Mouse (Mus musculus): ENCODE measurements around the gene Galnt16.

Gene Galnt16

GRCm38 (mm10) chr12:80531585-80531984, 13.5 kb downstream of the Galnt16 start:
- in situ Hi-C loops (cut with MboI, MseI) = no loop called here

GRCm38 (mm10) chr12:80533876-80534275, 15.8 kb downstream of the Galnt16 start:
- in situ Hi-C loops (cut with MboI, MseI) = no loop called here

GRCm38 (mm10) chr12:80537313-80537712, 19.2 kb downstream of the Galnt16 start:
- in situ Hi-C loops (cut with MboI, MseI) = loop anchor here (5.0 kb wide), 1 partner anchor 40 kb away; no protein-coding TSS in a partner anchor

DNA sequence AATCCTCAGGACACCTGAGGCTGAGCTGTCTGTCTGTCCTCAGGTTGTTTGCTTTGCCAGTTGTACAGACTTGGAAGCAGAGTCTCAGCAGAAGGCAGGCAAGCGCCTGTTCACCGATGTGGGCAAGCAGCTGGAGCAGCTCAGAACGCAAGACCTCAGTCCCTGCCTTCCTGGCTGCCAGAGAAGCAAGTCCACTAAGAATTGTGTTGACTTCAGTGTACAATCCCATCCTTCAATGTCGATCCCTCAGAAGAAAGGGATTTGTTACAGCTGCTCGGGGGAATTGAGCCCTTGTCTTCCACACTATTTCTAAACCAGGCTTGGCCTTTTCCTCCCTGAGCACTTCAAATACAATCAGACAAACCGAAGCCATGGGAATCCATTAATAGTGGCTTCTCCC, 20.2 kb downstream of the Galnt16 start:
- in situ Hi-C loops (cut with MboI, MseI) = loop anchor here (5.0 kb wide), 1 partner anchor 39 kb away; no protein-coding TSS in a partner anchor

DNA sequence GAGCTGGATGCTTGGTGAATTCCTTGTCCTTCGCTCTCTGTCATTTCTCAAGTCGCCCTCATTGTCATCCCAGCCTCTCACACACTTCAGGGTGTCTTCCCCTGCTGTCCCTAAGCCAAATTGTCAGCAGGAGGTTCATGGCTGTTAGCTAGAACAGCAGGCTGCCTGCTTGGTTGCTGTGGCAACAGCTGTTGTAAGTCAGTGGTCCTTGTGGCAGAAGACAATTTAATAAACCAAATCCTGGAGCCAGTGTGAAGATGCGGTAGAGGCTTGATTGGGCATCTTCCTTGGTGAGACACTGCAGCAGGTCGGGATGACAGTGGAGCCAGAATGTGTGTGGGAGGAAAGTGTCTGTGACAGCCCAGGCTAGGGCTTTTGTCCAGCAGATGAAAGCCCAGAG, 27.2 kb downstream of the Galnt16 start:
- in situ Hi-C loops (cut with MboI, MseI) = no loop called here

DNA sequence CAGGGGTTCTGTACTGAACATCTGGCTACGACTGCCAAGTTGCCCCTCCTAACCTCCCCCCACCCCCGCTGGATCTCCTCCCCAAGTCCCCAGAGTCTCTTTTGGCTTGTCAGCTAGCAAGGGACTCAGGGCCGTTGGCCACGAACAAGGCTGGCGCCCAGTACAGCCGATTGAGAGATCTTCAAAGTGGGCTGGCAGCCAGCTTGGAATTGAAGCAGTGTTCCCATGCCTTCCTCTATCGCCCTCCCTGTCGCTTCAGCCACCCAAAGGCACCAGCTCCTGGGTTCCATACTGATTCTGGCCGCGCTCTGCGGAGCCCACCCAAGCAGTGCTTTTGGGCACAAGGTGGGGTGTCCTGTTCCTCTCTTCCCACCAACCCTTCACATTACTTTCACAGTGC, 31.6 kb downstream of the Galnt16 start:
- in situ Hi-C loops (cut with MboI, MseI) = no loop called here

DNA sequence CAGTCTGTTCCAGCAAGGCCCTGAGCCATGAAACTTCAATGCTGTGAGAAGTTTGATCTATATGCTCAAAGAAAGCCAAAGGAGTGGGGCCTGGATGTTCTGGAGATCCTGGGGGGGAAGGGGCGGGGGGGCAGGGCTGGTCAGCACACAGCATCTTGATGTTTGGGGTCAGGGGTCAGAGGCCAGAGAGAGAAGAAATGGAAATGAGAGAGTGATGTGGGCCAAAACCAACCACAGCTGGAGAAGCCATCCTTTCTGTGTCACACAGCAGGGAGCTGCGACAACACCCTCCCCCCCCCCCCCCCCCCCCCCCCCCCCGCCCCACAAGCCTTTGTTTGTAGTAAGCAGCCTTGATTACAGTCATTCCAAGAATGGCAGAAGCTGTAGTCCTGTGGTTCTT, 35.1 kb downstream of the Galnt16 start:
- in situ Hi-C loops (cut with MboI, MseI) = no loop called here

- in situ Hi-C loops (cut with MboI, MseI) = no loop called here
Observed at GRCm38 (mm10) chr12:80554312-80554711, 36.2 kb downstream of the Galnt16 start.

DNA sequence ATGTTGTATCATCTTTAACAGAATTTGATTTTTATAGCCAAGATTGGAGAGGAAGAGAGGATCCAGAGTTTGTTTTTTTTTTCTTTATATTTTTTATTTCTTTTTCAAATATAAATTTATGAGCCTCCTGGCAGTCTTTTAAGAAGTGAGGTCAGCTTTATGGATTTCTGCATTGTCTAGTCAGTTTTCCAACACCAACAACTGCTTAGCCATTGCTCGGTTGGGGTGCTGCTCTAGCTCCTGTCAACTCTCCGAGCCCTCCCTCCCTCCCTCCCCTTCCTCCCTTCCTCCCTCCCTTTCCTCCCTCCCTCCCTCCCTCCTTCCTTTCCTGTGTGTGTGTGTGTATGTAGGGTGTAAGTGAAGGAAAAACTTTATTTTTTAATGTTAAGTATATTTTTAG, 43.8 kb downstream of the Galnt16 start:
- in situ Hi-C loops (cut with MboI, MseI) = no loop called here

- in situ Hi-C loops (cut with MboI, MseI) = no loop called here
Observed at GRCm38 (mm10) chr12:80562793-80563192, 44.7 kb downstream of the Galnt16 start.

GRCm38 (mm10) chr12:80564990-80565389, 46.9 kb downstream of the Galnt16 start:
- in situ Hi-C loops (cut with MboI, MseI) = no loop called here

- in situ Hi-C loops (cut with MboI, MseI) = no loop called here
Observed at GRCm38 (mm10) chr12:80565793-80566192, 47.7 kb downstream of the Galnt16 start.

- in situ Hi-C loops (cut with MboI, MseI) = no loop called here
Observed at GRCm38 (mm10) chr12:80566502-80566901, 48.4 kb downstream of the Galnt16 start.

GRCm38 (mm10) chr12:80567375-80567774, 49.3 kb downstream of the Galnt16 start:
- in situ Hi-C loops (cut with MboI, MseI) = no loop called here

GRCm38 (mm10) chr12:80569561-80569960, 51.5 kb downstream of the Galnt16 start:
- in situ Hi-C loops (cut with MboI, MseI) = no loop called here

DNA sequence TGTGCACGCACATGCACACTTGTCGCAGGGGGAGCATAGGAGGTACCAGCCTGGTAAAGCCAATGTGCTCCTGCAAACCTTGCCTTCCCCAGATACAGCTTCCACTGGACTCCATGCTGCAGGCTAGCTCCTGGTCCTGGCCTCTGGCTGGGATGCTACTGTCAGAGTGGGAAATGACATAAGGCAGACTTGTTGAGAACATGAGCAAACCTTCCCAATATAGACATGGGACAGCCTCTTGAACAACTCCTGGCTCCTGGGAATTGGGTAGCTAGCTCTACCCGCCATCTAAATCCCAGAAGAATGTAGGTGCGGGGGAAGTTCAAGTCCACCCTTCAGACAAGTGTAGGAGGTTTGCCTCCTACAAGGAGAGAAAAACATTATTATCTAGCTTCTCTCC, 56.2 kb downstream of the Galnt16 start:
- in situ Hi-C loops (cut with MboI, MseI) = loop anchor here (5.0 to 10.0 kb wide), 3 partner anchors 377 to 1660 kb away; no protein-coding TSS in a partner anchor

- in situ Hi-C loops (cut with MboI, MseI) = loop anchor here (5.0 to 10.0 kb wide), 4 partner anchors 38 to 1660 kb away; no protein-coding TSS in a partner anchor
Observed at GRCm38 (mm10) chr12:80574825-80575371, 56.8 kb downstream of the Galnt16 start.

- in situ Hi-C loops (cut with MboI, MseI) = loop anchor here (5.0 to 10.0 kb wide), 3 partner anchors 40 to 1658 kb away; no protein-coding TSS in a partner anchor
Observed at GRCm38 (mm10) chr12:80577049-80577448, 59.0 kb downstream of the Galnt16 start.

GRCm38 (mm10) chr12:80581357-80581756, 63.3 kb downstream of the Galnt16 start:
- in situ Hi-C loops (cut with MboI, MseI) = no loop called here

DNA sequence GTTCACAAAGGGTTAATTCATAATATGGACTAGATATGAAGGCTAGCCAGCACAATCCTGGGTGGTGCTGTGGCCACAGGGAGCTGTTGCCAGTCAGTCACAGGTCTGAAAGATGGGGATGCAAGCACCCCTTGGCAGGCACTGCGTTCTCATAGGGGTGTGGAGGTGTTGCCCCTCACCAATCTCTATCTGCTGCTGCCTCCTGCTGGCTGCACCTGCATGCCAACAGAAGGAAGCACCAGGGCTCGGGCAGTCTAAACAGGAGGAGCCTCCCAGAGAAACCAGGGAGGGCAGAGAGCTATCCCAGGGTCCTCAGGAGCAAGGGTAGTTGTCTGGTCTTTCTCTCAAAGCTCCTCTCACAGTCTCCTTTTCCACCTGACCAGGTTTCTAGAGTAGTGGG, 66.9 kb downstream of the Galnt16 start:
- in situ Hi-C loops (cut with MboI, MseI) = loop anchor here (5.0 kb wide), 1 partner anchor 122 kb away; no protein-coding TSS in a partner anchor

- in situ Hi-C loops (cut with MboI, MseI) = no loop called here
Observed at GRCm38 (mm10) chr12:80594141-80594540, 76.1 kb downstream of the Galnt16 start.

DNA sequence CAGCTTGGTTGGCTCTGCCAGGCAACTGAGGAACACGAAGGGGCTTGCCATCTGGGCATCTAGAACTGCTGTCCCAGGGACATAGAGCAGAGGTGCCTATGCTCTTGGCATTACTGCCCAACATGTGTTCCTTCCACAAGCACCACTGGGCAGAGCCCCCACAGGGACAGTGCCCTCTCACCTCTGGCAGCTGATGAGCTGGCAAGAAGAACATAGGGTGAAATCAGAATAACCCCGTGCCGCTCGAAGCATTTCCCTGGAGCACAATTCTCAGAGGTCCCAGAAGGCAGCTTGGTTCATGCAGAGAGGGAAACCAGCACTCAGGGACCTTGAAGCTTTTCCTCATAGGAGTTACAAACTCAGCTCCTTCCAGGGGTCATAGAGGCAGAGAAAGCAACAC, 76.7 kb downstream of the Galnt16 start:
- in situ Hi-C loops (cut with MboI, MseI) = no loop called here

DNA sequence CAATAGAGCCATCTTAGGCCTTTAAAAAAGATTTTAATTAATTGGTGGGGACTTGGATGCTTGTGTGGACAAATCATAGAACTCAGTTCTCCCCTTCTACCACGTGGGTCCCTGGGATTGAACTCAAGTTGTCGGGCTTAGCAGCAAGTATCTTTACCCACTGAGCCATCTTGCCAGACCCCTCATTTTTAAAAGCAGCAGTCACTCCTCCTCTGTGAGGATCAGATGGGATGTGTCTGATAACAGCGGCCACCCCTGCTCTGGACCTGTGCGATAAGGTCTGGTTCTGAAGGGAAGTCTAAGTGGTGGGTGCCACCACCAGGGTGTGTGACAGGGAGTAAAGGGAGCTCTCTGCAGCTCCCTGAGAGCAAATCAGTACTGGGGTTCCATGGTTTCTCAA, 77.5 kb downstream of the Galnt16 start:
- in situ Hi-C loops (cut with MboI, MseI) = no loop called here

DNA sequence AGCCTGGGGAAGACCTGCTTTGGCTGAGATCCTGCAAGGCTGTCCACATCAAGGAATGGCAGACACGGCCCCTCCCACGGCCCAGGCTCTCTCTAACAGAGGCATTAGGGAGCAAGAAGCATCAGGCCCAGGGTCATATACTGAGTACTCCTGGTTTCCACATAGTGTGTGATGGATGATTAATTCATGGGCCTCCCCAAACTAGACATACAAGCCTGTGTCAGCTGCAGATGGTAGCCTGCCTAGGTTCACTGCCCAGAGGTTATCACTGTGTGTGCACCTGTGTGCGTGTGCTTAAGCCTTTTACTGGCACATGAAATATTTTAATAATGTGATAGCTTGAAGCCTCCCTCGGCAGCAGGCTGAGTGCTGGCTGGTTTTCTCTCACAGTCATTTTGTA, 77.9 kb downstream of the Galnt16 start:
- in situ Hi-C loops (cut with MboI, MseI) = no loop called here
